Mouse (Mus musculus): ENCODE results near the gene Galnt11.

Gene Galnt11

DNA sequence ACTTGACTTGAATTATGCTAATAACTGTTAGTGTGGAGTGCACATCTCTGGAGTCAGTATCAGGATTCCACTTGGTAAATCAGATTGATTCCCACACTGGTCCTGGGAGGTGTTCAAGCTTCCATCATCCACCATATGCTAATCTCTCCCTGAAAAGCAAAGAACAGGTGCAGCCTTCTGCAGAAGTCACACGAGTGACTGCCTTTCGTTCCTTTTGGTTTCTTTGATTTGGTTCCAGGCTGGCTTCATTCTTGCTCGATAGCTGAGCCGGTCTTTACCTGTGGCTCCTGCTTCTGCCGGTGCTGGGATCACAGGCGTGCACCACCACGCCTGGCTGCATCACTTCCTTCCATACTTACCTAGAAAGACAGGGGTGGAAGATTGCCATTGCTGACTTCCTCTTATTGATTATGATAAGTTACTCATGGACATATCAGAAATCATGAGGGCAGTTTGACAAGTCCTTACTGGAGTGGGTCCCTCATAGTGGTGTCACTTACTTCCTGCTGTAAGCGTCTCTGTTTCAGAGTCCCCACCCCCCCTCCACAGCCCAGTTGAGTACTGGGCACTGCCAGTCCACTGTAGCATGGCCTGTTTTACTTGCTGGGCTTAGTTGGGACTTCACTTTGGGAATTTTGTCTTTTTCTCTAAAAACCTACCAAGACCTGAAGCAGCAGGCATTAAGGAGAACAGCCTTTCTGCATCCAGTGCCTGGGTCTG, 31.3 kb downstream of the Galnt11 start:
- no peak for DNase-seq (ENCODE audit: low read depth, low spot score)

DNA sequence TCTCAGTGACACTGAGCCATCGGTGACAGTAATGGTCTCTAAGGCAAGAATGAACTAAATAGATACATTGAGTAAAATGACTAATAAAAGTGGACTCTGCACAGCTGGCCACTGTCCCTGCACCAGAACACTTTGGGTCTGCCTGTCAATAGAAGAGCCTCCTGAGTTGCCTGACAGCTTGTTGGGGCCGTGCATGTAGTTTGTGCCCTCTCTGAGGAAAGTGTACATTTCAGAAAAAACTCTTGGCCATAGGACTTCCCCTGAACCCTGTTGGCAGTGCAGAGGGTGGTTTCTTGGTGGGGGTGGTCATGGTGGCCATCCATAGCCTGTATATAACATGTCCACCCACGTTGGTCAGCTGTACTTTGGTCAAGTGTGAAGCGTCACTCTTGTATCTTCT, 32.8 kb downstream of the Galnt11 start:
- DNase-seq (ENCODE audit: low read depth, low spot score): no peak

DNA sequence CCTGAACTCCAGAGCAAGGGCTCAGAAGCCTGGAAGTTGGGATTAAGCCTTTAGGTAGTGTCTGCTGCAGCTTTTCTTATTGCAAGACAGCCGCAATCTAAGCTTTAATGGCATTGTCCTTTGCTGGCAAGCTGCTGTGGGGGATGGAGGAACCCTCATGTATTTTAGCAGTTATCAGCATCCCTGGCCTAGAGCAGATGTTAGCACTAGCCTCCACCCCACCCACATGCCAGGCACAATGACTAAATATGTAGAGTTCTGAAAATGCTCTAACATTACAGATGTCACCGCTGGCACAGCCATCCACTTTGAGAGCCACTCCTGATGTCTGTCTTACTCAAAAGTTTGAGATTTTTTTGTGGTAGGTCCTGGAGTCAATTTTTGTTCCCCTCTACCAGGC, 35.0 kb downstream of the Galnt11 start:
- no peak for DNase-seq (ENCODE audit: low read depth, low spot score)

DNA sequence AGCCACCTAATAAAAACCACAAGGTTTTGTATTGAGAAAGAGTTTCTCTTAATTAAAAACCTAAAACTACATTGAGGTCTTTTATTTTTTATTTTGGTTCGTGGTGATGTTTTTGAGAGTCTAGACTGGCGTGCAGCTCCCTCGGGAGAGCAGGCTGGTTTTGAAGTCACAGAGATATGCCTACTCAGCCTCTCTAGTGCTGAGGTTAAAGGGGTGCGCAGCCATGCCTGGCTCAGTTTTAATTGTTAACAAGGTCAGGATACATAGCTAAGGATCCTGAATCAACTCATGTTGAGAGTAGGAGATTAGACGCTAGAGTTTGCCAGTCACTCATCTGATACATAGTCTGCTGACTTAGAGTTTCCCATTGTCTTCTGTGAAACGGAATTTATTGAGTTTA, 39.7 kb downstream of the Galnt11 start:
- no peak for DNase-seq (ENCODE audit: low read depth, low spot score)

DNA sequence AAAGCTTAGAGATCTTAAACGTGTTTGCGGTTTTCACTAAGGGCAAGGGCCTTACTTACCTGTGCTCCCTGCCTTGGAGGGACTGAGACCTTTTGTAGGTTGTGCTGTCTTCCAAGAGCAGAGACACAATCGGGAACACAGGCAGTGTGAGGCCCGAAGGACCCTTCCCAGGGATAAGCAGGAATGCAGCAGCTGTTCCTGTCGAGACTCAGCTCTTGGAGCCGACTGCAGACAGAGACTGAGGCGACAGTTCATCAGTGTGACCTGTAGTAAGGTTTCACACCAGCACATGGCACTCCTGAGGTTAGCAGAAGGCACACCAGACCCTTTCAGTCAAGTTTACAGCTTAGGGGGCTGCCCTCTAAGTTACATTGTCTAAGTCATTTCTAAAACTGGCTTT, 40.6 kb downstream of the Galnt11 start:
- no peak for DNase-seq (ENCODE audit: low read depth, low spot score)

DNA sequence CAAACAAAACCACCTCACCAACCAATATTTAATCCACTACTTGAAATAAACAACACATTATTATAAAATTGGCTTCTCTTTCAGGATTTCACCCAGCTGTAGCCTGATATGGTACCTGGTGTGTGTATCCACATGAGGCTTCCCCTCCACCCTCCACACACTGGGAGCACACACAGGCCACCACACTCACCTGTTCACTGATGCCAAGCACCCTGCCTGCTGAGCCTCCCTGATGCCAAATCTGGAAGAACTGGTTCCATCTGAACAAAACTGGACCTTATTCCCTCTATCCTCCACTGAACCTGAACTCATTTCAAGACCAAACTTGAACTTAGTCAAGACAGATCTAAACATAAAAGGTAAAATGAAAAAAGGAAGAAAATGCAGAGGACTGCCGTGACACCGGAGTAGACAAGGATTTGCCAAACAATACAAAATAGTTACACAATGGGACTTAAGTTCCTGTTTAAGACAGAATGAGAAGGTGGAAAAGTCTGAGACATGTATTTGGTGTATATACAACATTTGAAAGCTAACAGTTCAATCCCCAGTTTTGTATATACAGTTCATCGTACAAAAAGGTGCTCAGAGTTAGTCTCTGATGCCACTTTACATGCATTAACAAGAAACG, 46.7 kb downstream of the Galnt11 start:
- no peak for DNase-seq (ENCODE audit: low read depth, low spot score)

DNA sequence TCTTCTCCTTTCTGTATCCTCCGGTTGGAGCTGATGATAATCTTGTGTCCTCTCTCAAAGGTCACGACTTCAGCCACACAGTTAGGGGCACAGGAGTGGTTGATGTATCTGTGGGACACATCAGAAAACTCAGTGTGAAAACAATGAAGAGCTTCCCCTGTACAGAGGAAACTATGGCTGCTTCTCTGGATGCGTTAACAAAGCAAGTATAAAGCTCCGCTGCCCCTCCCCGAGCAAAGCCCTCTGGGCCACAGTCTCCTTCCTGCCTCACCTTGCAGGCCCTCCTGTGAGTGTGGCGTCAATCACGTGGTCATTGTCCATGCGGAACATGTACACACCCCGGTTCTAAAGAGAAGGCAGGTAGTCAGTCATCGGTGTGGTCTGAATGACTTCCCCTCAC, 53.9 kb downstream of the Galnt11 start:
- DNase-seq (ENCODE audit: low read depth, low spot score): no peak

DNA sequence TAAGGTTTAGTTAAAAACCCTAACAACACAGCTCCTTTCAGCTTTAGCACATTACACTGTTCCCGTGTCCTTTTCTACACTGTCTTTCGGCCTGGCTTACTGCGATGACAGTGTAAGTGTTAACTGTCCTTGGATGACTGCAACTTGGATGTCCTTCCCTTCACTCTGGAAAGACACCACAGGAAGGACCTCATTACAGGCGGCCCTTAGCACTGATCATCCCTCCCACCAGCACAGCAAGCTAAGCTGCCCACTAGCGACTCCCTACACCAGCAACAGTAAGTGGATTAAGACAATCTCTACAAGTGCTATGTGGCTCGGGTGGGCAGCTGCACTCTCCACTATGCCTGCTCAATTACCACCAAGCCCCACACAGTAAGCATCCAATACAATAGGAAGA, 54.7 kb downstream of the Galnt11 start:
- no peak for DNase-seq (ENCODE audit: low read depth, low spot score)

DNA sequence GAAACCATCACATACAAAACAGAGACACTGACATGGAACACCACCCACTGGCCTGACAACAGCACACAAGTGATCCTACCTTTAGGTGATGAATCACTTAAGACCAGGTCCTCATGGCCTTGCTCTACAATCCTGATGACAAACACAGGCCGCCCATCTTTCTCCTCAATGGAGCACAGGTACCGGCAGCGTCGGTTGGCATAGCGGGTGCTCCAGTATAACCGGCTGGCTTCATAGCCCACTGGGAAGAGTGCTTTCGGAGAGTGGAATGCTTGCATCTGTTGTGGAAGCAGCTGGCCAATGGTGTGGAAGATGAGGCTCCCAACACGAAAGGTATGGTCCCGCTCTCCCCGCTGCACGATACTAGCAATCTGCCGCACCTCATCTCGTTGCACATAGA, 62.3 kb downstream of the Galnt11 start:
- DNase-seq (ENCODE audit: low read depth, low spot score): no peak

DNA sequence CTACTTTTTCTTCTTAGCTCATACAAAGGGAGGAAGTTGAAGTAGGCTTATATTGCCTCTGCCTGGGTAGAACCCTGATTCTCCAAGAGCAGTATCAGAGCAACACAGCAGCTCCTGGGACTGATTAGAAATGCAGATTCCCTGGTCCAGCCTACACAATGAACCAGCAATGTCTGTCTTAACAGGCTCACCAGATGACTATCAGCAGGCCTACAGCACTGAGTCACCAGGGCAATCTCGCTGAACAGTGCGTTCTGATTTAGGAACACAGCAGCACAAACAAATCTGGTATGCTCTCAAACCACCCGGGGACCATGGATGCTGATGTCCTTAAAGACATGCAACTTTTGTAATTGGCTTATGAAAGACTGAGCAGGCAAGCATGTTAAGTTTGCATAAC, 75.1 kb downstream of the Galnt11 start:
- DNase-seq (ENCODE audit: low read depth, low spot score): no peak

DNA sequence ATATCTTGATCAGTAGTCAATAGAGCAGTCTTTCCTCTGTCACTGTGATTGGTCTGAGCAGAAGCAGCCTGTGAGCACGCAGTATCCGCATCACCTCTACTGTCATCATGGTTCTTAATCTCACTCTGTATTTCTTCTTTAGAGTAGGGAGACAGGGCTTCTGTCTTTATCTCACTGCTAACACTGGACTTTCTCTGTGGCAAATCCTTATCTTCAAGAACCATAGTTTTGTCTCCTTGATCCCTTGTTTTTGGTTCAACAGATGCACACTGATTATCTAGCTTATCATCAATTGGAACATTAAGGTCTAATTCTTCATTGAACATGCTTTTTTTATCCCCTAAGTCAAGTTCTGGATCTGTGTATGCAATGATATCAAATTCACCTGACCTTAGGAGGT, 88.5 kb downstream of the Galnt11 start:
- no peak for DNase-seq (ENCODE audit: low read depth, low spot score)

DNA sequence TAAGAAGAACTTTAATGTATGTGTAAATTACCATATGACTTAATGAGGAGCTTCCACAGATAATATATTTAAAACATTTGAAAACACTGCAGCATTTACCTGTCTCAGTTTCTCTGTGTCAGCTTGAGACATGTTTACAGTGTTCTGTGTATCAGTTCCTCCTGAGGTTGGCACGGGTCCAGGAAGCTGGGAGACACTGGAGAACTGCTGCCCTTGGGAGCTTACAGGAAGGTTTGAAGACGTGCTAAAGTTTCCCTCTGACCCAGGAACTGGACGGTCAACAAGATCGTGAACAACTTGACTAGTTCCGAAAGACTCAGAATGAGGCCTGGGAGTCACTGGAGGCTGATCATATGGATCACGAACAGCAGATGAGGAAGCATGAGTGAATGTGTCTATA, 92.2 kb downstream of the Galnt11 start:
- DNase-seq (ENCODE audit: low read depth, low spot score): no peak

Data from mesoderm, embryonic 11.5 days (tissue).